Mouse (Mus musculus): ENCODE measurements around the gene Nup98.

- TF ChIP-seq POLR2A (IDR thresholded peaks at IDR 0.05; ENCODE audit: low read depth, low read length), result no peak
- 0 out of 4 replicates have a peak, but pooled peaks of 1 of the 2 experiments have one; percentile 18 for TF ChIP-seq CTCF (conservative IDR thresholded peaks at IDR 0.05 in 1 of 2, IDR thresholded peaks at IDR 0.05 in 1 of 2; ENCODE audit: low read depth in 2 of 2, low read length in 2 of 2)
- no peak for TF ChIP-seq MAX (IDR thresholded peaks at IDR 0.05; ENCODE audit: low read length)
- TF ChIP-seq CHD2 (IDR thresholded peaks at IDR 0.05; ENCODE audit: low read length), result no peak
- TF ChIP-seq RCOR1 (conservative IDR thresholded peaks at IDR 0.05; ENCODE audit: low read depth, low read length), result no peak
- no peak for TF ChIP-seq E2F4 (IDR thresholded peaks at IDR 0.05; ENCODE audit: insufficient replicate concordance, low read depth, low read length)
- TF ChIP-seq SIN3A (IDR thresholded peaks at IDR 0.05; ENCODE audit: low read length), result no peak
- TF ChIP-seq MAZ (IDR thresholded peaks at IDR 0.05; ENCODE audit: low read depth, low read length), result no peak
- no peak for TF ChIP-seq MYC (IDR thresholded peaks at IDR 0.05; ENCODE audit: low read depth, low read length)
- no peak for TF ChIP-seq UBTF (IDR thresholded peaks at IDR 0.05; ENCODE audit: low read depth, low read length)
Measured at GRCm38 (mm10) chr7:102211071-102211470, 1.1 kb upstream of the Nup98 start.

Measured in CH12.LX (cell line).